Mouse (Mus musculus): ENCODE measurements around the gene Tbc1d8.

Tbc1d8 gene

DNA sequence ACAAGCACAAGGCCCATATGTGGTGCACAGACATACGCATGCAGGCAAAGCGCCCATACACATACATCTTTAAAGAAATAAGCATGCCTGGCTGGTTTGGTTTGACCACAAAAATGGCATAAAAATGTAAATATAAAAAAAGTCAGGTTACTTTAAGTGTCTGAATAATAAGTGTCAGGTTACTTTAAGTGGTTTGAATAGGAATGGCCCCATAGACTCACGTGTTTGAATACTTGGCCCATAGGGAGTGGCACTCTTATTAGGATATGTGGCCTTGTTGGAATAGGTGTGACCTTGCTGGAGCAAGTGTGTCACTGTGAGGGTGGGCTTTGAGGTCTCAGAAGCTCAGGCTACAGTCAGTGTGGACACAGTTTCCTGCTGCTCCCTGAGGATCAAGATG lies 83.9 kb downstream of the Tbc1d8 start:
- DNase-seq (ENCODE audit: low spot score in 2 of 2) = no peak

DNA sequence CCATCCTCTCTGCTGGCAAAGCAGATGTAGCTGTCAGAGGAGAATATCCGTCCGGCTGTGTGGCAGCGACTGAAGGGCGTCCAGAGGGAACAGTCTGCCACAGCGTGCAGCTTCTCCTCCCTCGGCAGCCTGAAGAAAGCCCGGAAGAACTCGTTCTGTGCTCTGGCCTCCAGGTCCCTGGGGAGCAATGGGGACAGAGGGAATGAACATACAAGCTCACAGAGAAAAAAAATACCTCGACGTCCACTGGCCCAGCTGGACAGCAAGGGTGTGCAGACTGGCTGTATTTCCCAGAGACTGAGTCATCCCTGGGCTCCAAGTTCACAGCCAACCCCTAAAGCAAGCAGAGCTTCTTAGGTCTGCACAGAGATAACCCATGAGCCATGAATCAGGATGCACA lies 84.5 kb downstream of the Tbc1d8 start:
- DNase-seq (ENCODE audit: low spot score in 2 of 2) = no peak

DNA sequence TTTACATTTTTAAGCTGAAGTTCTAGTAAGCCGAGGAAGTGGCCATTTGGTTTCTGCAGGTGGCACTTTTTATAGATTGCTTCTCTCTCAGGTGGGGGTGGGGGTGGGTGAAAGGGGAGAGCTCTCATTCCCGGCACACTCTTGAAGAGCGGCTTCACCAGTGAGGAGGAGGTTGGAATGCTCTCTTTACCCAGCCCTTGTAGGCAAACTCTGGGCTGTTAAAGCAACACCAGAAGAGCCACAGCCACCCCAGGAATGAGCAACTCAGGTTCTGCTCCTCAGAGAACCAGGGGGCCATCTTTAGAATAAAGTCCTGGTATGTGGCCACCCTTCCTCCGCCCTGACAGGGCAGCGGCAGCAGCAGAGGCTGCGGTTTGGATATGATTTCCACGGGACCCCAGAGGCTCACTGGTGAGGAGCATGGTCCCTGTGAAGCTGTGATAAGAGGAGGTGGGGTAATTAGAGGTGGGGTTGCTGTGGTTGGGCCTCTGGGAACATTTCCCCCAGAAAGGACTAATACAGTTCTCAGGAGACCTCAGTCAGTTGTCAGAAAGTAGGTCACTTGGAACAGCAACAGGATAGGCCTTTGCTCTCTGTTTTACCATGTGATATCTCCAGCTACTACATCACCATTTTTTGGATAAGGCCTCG lies 85.2 kb downstream of the Tbc1d8 start:
- no peak for DNase-seq (ENCODE audit: low spot score in 2 of 2)

DNA sequence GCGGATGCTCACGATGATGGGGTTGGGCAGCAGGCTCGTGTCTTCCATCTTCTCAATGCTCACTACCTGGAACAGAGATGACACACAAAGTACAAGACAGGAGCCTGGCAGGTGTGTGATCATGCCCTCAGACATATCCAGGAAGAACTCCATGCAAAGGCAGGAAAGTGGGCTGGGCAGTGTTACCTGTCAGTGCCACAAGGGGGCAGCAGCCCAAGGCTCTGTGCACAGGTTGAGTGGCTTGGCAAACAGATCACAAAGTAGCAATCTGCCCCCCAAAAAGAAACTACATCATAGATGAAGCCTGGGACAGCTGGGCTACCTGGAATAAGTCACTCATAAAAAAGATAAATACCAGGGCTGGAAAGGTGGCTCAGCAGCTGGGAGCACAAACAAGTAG lies 86.4 kb downstream of the Tbc1d8 start:
- peak; percentile 72 to 86 for DNase-seq (ENCODE audit: low spot score in 2 of 2)

DNA sequence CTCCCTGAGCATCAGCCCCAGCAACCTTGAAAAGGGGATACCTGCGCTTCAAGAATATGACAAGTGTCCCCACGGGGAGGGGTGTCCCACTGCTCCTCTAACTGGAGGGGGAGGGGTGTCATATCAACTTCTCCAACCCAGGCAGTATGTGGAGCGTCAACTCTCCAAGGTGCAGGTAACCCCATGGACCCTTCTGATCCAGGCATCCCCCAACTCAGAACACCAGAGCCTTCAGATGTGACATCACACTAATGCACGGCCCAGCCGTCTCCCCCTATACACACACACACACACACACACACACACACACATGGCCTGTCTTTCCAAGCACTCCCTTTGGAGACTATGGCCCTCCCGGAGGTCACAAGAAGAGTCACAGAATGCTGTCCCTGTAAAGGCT lies 86.9 kb downstream of the Tbc1d8 start:
- no peak for DNase-seq (ENCODE audit: low spot score in 2 of 2)

DNA sequence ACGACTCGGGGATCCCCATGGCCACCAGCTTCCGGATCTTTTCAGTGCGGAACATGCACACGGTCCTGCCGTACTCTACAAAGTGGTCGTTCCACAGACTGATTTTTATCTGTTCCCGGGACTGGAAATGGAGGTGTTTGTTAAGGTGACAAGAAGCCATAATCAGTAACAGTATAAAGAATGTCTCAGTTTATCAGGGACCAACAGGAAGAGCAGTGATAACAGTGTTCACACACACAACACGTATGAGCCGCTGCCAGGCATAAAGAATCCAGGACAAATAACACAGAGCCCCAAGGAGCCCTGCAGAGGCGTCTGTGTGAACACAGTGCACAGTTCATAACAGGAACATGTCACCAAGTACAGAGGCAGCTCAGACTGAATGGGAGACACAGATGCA lies 89.2 kb downstream of the Tbc1d8 start:
- DNase-seq (ENCODE audit: low spot score in 2 of 2) = no peak

DNA sequence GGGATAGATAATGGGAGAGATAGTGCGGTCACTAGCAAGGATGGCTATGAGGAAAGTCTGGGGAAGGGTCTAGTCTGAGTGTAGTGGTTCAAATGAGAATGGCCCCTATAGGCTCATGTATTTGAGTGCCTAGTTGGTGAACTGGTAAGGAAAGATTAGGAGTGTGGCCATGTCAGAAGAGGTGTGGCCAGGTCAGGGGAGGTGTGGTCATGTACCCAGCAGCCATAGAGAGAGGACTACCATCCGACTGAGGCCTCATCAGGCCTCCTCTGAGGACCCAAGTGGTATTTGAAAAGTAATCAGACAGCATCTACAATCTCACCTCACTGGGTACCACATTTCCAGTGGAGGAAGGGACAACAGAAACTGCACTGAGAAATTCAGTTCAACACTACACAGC lies 90.4 kb downstream of the Tbc1d8 start:
- no peak for DNase-seq (ENCODE audit: low spot score in 2 of 2)

DNA sequence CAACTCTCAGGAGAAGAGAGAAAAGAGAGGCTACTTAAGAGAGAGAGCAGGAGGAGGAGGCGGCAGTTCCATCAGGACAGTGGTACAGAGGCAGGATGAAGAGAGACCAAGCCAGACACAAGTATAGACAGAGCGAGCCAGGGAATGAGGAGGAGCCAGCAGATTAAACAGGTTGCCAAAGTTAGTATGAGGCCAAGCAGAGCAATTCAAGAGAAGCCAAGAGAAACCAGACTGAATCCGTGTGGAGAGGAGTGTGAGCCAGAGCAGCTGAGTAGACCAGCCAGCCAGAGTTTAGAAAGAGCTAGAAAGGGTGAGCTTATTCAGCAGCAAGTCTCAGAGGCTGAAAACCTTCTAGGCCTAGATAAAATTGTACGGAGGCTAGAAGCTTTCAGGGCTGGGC lies 91.1 kb downstream of the Tbc1d8 start:
- DNase-seq (ENCODE audit: low spot score in 2 of 2) = no peak

DNA sequence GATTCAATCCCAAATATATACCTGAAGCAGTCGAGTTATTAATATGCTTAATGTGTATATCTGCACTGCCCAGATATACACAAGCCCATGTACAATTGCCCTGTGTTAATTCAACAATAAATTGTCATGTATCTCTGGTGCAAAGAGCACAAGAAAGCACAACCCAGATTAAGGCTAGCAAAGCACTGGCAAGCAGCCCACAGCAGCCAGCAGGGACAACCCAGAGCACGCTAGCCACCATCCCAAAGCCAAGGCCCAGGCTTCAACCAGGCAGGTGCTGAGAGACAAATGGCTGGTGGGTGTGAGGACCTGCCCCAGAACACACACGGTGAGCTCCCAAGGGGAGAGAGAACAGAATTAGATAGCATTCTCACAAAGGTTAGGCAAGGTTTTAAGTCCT lies 92.1 kb downstream of the Tbc1d8 start:
- no peak for DNase-seq (ENCODE audit: low spot score in 2 of 2)

DNA sequence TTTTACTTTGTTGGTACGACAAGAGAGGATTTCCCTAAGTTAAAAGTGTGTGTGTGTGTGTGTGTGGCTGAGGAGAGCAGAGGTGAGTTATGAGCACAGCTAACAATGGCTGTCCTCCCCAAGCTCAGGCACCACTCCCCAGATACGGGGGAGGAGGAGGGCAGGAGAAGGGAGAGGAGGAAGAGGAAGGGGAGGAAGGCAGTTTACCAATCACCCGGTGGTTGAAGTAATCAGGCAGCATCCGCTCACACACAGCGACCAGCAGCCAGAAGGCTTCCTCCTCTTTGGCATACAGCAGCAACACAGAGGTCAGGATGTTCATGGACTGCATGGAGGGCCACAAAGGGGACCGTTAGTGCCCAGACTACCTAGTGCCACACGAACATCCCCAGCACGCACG lies 93.6 kb downstream of the Tbc1d8 start:
- no peak for DNase-seq (ENCODE audit: low spot score in 2 of 2)

DNA sequence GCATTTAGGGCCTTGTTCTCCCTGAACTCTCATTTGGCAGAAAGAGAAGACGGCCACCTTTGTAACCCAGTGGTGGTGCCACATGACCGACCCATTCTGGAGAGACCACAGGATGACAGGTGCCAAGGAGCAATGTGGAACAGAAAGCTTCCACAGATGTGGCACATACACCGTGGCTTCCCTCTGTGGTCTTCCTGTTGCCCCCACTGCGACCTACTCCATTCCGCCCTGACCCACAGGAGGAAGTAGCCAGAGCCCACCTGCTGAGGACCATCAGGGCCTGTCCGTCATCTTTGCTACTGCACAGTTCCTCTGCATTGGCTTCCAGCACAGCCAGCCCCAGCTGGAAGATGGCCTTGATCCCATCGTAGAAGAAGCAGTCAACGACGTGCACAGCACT lies 97.5 kb downstream of the Tbc1d8 start:
- DNase-seq (ENCODE audit: low spot score in 2 of 2) = no peak

DNA sequence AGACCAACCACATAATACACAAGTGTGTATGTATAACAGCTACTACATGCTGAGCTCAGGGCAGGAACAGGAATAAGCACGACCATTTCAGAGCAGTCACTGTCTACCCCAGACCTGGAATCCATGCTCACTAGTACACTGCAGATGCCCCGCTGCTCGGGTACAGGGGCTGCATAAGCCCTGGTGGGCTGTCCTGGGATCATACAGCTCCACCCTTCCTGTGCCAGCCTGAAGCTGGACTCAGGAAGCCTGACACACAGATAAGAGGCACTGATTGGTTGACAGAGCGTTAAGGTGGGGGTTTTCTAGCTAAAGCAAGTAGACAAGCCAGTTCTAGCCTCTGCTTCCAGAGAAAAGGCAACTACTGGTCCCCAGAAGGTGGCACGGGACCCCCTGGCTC lies 99.5 kb downstream of the Tbc1d8 start:
- no peak for DNase-seq (ENCODE audit: low spot score in 2 of 2)

DNA sequence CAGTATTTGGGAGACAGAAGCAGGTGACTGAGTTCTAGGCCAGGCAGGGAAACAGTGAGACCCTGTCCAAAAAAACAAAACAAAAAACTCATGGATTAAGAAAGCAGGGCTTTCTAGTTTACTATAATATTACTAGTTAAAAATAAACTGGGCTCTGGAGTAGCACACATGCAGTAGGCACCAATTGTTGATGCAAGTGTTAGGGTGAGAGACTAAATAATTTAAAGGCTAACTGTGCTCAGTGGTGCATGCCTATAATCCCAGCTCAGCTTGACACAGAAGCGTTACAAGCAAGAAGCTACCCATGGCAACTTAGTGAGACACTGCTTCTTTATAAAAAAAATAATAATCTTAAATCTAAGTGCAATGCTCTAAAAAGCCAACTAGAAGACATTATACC lies 100.0 kb downstream of the Tbc1d8 start:
- no peak for DNase-seq (ENCODE audit: low spot score in 2 of 2)

DNA sequence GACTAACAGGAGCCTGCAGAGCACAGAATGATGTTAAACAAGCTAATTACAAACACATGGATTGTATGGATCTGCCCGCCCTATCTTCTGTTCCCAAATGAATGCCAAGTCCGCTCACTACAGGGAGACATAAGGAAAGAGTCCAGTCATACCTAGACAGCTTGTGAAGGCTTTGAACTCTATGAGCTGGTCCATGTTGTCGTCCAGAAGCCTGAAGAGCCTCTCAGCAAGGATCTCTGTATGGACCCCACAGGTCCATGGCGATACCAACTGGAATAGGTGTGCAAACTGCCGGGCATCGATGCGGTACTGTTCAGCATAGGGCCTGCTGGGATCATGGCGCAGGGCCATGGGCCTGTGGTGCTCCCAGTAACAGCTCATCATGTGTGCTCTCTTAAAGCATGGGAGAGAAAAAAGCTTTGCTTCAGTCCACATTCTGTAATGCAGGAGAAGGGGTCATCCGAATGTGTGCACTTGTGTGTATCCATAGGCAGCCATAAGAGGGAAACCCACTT lies 101.8 kb downstream of the Tbc1d8 start:
- no peak for DNase-seq (ENCODE audit: low spot score in 2 of 2)

DNA sequence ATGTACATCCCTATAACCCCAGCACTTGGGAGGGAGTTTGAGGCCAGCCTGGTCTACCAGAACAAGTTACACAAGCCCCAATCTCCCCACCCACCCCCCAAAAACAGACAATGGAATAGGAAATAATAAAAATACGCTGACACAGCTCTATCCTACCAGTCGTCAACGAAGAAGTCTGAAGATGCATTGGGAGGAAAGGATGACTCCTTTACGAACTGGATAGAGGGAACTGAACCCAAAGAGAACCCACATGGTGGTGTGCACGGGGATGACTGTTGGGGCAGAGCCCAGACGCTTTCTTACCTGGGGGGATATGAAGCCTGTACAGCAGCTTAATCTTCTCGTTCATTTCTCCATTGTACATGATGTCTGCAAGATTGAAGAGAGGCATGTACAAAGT lies 102.4 kb downstream of the Tbc1d8 start:
- DNase-seq (ENCODE audit: low spot score in 2 of 2) = no peak

DNA sequence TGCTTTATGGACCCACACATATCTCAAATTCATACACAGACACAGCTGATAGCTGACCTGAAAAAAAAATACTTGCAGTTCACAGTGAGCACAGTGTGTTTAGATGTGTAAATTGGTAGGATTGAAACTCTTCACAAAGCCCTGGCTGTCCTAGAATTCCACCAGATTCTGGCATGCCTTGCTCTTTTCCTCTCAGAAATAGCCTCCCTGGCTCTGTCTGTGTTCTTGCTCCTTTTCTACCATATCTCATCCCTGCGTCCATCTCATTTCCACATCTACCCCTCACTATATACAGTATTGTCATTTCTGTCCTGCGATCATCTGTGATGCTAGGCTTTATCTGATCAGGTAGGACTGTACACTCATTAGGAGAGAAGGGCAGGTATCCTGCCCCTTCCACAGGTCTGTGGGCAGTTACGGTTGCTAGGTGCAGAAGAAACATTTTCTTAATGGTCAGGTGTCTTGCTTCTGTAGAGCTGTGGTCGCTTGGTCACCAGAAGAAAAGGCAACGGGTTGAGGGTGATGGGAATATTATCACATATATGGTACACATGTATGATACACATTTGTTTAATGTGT lies 104.2 kb downstream of the Tbc1d8 start:
- no peak for DNase-seq (ENCODE audit: low spot score in 2 of 2)

DNA sequence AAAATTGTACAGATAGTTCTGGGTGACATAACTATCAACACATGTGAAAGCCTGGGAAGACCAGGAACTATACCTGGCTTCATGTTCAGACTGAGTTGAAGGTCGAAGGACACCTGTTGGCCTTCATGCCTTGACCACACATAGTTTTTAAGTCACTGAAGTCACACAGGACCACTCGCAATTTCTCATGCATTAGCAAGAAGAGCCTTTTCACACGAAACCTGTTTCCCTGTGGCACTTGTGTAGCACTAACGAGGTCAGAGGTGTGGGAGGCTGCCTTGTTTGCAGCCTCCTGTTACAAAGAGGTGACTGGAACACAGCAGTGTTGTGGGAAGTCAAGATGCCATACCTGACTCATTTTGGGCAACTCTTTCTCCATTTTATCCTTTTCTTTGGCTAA lies 105.2 kb downstream of the Tbc1d8 start:
- no peak for DNase-seq (ENCODE audit: low spot score in 2 of 2)

DNA sequence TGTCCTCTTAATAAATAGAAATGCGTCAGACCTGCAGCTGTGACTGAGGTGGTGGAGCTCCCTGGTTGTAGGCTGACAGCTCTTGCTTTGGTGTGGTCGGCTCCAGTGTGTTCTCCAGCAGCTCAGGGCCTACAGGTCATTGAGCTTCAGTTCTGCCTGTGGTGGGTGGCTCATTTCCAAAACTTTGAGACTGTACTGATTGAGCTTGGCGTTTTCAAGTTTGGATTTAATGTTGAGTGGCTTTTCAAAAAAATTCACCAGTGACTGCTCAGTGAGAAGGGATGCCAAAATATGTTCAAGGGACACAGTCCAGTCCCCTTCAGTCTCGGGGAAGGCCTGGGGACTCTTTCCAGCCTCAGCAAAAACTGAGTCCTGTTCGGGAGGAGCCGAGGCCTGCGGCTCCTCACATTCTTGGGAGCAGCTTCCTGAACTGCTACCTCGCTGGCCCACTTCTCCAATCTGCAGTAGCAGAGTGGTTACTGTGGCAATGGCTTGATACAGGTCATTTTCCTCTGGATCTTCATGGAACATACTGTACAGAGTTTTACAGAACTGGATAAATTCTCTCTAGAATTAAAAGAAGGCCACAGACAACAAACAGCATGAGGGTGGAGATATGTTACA lies 106.2 kb downstream of the Tbc1d8 start:
- DNase-seq (ENCODE audit: low spot score in 2 of 2) = no peak

DNA sequence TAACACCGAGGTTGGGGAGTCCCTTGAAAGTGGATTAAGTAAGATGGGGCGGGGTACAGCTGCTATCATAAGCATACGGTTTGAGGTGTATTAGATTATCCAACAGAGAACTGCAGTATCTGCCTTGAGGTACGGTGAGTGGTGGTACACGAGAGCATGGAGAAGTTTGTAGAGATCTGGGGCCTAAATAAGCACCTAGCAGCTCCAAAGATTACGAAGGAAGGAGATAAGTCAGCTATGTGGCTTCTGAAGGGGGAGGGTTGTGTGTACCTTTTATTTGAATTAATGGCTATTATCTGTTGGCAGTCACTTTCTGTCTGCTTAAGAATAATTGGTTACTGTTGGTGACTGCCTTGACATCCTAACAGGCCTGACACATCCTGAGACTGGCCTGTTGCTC lies 108.1 kb downstream of the Tbc1d8 start:
- DNase-seq (ENCODE audit: low spot score in 2 of 2) = no peak

DNA sequence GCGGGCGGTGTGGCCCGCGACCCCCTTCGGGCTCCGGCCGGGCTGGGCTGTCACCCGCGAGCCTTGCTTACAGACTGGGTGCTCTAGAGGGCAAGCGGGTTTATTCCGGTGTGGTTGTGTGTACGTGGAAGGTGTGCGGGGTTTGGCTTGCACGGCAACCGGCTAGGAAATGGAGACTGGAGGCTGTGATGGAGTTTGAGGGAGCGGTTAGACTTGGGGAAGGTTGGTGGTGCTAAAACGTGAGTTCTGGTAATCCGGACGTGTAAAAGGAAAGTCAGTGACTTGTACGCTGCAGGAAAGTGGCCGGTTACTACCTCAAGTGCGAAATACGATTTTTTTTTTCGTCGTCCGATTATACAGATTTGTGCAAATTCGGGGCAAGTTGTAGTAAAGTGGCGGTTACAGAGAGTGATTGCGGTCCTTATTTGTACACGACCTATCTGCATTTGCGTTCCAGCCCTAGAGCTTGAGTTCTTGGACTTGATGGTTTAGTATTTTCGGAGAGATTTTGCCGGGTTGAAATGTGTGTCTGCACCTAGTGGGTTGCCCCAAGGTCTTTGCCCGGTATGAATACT lies 110.2 kb downstream of the Tbc1d8 start:
- DNase-seq (ENCODE audit: low spot score in 2 of 2) = no peak

DNA sequence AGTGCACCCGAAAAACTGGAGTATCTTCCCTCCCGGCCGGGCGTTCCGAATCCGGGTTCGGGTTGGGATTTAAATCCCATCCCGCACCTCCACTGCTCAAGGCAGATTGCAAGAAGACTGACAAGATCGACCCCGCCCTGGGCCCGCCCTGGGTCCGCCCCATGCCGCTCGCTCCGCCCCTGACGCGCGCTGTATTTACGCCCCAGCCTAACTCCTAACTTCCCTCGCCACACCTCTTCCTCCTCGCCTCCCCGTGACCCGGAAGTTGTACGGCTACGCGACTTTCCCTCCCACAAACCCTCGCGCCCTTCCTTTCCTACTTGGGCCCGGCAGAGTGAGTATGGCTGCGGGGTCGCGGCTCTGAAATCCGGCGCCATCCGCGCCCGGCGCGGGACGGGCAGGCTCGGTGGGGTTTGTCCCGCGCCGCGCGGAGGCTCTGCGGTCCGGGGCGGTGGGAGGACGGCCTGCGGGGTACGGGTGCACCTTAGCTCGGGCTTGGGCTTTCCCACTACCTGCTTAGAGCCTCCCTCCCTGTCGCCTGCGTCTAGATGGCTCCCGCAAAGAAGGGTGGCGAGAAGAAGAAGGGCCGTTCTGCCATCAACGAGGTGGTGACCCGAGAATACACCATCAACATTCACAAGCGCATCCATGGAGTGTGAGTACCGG lies 110.8 kb downstream of the Tbc1d8 start, which contains the start of gene Rpl31:
Rpl31 (plus strand) TSS at position 242 of the 666 bp plus-strand sequence.
- DNase-seq (ENCODE audit: low spot score in 2 of 2) = peak; percentile 93 to 96

DNA sequence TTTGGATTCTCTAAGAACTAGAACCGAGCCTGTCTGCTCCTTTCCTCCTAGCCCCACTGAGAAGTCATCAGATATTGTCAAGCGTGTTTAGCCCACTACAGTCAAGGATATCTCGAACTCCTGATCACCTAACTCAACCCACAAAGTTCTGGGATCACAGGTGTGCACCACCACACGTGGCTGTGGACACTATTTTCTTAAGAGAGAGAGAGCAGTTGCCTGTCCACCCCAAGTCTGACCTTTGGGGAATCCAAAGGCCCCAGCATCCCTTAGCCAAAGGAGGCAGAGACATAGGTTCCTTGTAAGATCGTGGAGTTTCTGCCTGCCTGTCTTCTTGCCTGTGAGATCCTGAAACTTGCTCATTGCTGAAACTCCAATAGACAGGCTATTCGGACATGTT lies 111.5 kb downstream of the Tbc1d8 start:
- DNase-seq (ENCODE audit: low spot score in 2 of 2) = no peak

Measured in cerebellum, postnatal 4 days (tissue).